Mouse (Mus musculus): ENCODE measurements around the gene Jazf1. TPM values are rescaled to one million over a fixed set of nuclear protein-coding genes. Genes with fewer than 3 reads are reported as not detected.

Jazf1 gene
- polyA plus RNA-seq, 1 experiment, result not detected

GRCm38 (mm10) chr6:52796035-52796598, 272.3 kb downstream of the Jazf1 start:
- H3K36me3 ChIP-seq (ENCODE audit: control insufficient read depth), result no peaks in the 10 kb centered on the region
- peaks cover 3% of the 10 kb centered on the region for H3K9me3 ChIP-seq (ENCODE audit: control insufficient read depth, low read length)
- H3K27me3 ChIP-seq (ENCODE audit: control insufficient read depth), result no peaks in the 10 kb centered on the region
- TF ChIP-seq TAL1 (IDR thresholded peaks at IDR 0.05; ENCODE audit: low read length) (no peak), GATA1 (IDR thresholded peaks at IDR 0.05; ENCODE audit: low read length) (no peak)
- peaks cover 2% of the 10 kb centered on the region for H3K4me1 ChIP-seq (ENCODE audit: control insufficient read depth)
- H3K4me3 ChIP-seq (replicated peaks), result no peak overlapping the region

- no peaks in the 10 kb centered on the region for H3K36me3 ChIP-seq (ENCODE audit: control insufficient read depth)
- no peaks in the 10 kb centered on the region for H3K27me3 ChIP-seq (ENCODE audit: control insufficient read depth)
- no peak overlapping the region for H3K4me3 ChIP-seq (replicated peaks)
- peaks cover 7% of the 10 kb centered on the region for H3K4me1 ChIP-seq (ENCODE audit: control insufficient read depth)
- TF ChIP-seq GATA1 (IDR thresholded peaks at IDR 0.05; ENCODE audit: low read length) (no peak), TAL1 (IDR thresholded peaks at IDR 0.05; ENCODE audit: low read length) (no peak)
- H3K9me3 ChIP-seq (ENCODE audit: control insufficient read depth, low read length), result peaks cover 3% of the 10 kb centered on the region
Measured at GRCm38 (mm10) chr6:52795029-52795841, 273.2 kb downstream of the Jazf1 start.

- Histone ChIP-seq H3K4me1 (ENCODE audit: control insufficient read depth) (peaks cover 7% of the 10 kb centered on the region), H3K9me3 (ENCODE audit: control insufficient read depth, low read length) (no peaks in the 10 kb centered on the region), H3K27me3 (ENCODE audit: control insufficient read depth) (no peaks in the 10 kb centered on the region), H3K36me3 (ENCODE audit: control insufficient read depth) (no peaks in the 10 kb centered on the region), H3K4me3 (replicated peaks) (no peak overlapping the region)
- no peak for TF ChIP-seq GATA1 (IDR thresholded peaks at IDR 0.05; ENCODE audit: low read length)
- no peak for TF ChIP-seq TAL1 (IDR thresholded peaks at IDR 0.05; ENCODE audit: low read length)
Measured at GRCm38 (mm10) chr6:52792455-52792854, 276.0 kb downstream of the Jazf1 start.

- TF ChIP-seq TAL1 (IDR thresholded peaks at IDR 0.05; ENCODE audit: low read length) (no peak), GATA1 (IDR thresholded peaks at IDR 0.05; ENCODE audit: low read length) (no peak)
- no peaks in the 10 kb centered on the region for H3K9me3 ChIP-seq (ENCODE audit: control insufficient read depth, low read length)
- no peak overlapping the region for H3K4me3 ChIP-seq (replicated peaks)
- no peaks in the 10 kb centered on the region for H3K36me3 ChIP-seq (ENCODE audit: control insufficient read depth)
- peaks cover 7% of the 10 kb centered on the region for H3K4me1 ChIP-seq (ENCODE audit: control insufficient read depth)
- no peaks in the 10 kb centered on the region for H3K27me3 ChIP-seq (ENCODE audit: control insufficient read depth)
Measured at GRCm38 (mm10) chr6:52790781-52791180, 277.6 kb downstream of the Jazf1 start.

GRCm38 (mm10) chr6:52790316-52790715, 278.1 kb downstream of the Jazf1 start:
- Histone ChIP-seq H3K36me3 (ENCODE audit: control insufficient read depth) (no peaks in the 10 kb centered on the region), H3K4me1 (ENCODE audit: control insufficient read depth) (peaks cover 7% of the 10 kb centered on the region), H3K27me3 (ENCODE audit: control insufficient read depth) (no peaks in the 10 kb centered on the region), H3K9me3 (ENCODE audit: control insufficient read depth, low read length) (no peaks in the 10 kb centered on the region), H3K4me3 (replicated peaks) (no peak overlapping the region)
- TF ChIP-seq GATA1 (IDR thresholded peaks at IDR 0.05; ENCODE audit: low read length) (no peak), TAL1 (IDR thresholded peaks at IDR 0.05; ENCODE audit: low read length) (no peak)

GRCm38 (mm10) chr6:52779546-52779945, 288.9 kb downstream of the Jazf1 start:
- H3K27me3 ChIP-seq (ENCODE audit: control insufficient read depth), result no peaks in the 10 kb centered on the region
- no peaks in the 10 kb centered on the region for H3K36me3 ChIP-seq (ENCODE audit: control insufficient read depth)
- no peak for TF ChIP-seq TAL1 (IDR thresholded peaks at IDR 0.05; ENCODE audit: low read length)
- no peaks in the 10 kb centered on the region; the same call in 1 of the 2 replicates for H3K4me1 ChIP-seq (ENCODE audit: control insufficient read depth)
- H3K9me3 ChIP-seq (ENCODE audit: control insufficient read depth, low read length), result no peaks in the 10 kb centered on the region
- no peak overlapping the region for H3K4me3 ChIP-seq (replicated peaks)

- Histone ChIP-seq H3K27me3 (ENCODE audit: control insufficient read depth) (no peaks in the 10 kb centered on the region), H3K36me3 (ENCODE audit: control insufficient read depth) (no peaks in the 10 kb centered on the region), H3K4me1 (ENCODE audit: control insufficient read depth) (no peaks in the 10 kb centered on the region; the same call in 1 of the 2 replicates), H3K9me3 (ENCODE audit: control insufficient read depth, low read length) (no peaks in the 10 kb centered on the region), H3K4me3 (replicated peaks) (no peak overlapping the region)
- TF ChIP-seq TAL1 (IDR thresholded peaks at IDR 0.05; ENCODE audit: low read length), result no peak
- TF ChIP-seq GATA1 (IDR thresholded peaks at IDR 0.05; ENCODE audit: low read length), result no peak
Measured at GRCm38 (mm10) chr6:52778523-52778922, 289.9 kb downstream of the Jazf1 start.

GRCm38 (mm10) chr6:52777034-52777433, 291.4 kb downstream of the Jazf1 start:
- Histone ChIP-seq H3K4me3 (replicated peaks) (no peak overlapping the region), H3K4me1 (ENCODE audit: control insufficient read depth) (no peaks in the 10 kb centered on the region; the same call in 1 of the 2 replicates), H3K36me3 (ENCODE audit: control insufficient read depth) (peaks cover 3% of the 10 kb centered on the region; the same call in 1 of the 2 replicates), H3K27me3 (ENCODE audit: control insufficient read depth) (no peaks in the 10 kb centered on the region), H3K9me3 (ENCODE audit: control insufficient read depth, low read length) (no peaks in the 10 kb centered on the region)
- TF ChIP-seq TAL1 (IDR thresholded peaks at IDR 0.05; ENCODE audit: low read length), result no peak
- no peak for TF ChIP-seq GATA1 (IDR thresholded peaks at IDR 0.05; ENCODE audit: low read length)

GRCm38 (mm10) chr6:52775956-52776355, 292.5 kb downstream of the Jazf1 start:
- no peaks in the 10 kb centered on the region; the same call in 1 of the 2 replicates for H3K4me1 ChIP-seq (ENCODE audit: control insufficient read depth)
- H3K27me3 ChIP-seq (ENCODE audit: control insufficient read depth), result no peaks in the 10 kb centered on the region
- TF ChIP-seq GATA1 (IDR thresholded peaks at IDR 0.05; ENCODE audit: low read length) (no peak), TAL1 (IDR thresholded peaks at IDR 0.05; ENCODE audit: low read length) (no peak)
- H3K4me3 ChIP-seq (replicated peaks), result no peak overlapping the region
- peaks cover 9% of the 10 kb centered on the region for H3K36me3 ChIP-seq (ENCODE audit: control insufficient read depth)
- no peaks in the 10 kb centered on the region for H3K9me3 ChIP-seq (ENCODE audit: control insufficient read depth, low read length)
